Mouse (Mus musculus) limb, embryonic 13.5 days (tissue): ENCODE results near the gene Tbc1d22a. TPM values are rescaled to one million over a fixed set of nuclear protein-coding genes. Genes with fewer than 3 reads are reported as not detected.

Experiments
- ATAC-seq: fragments of 200-750 bp; cut with Nextera tagmentation; 2 replicates; pipeline ENCODE4 v1.8.0; 2017; ENCODE audit warnings: low read depth, moderate number of reproducible peaks, moderate TSS enrichment; ENCODE audit not compliant: low FRiP score
- H3K27ac ChIP-seq: fragments of 300-500 bp; sonication (generic); 2 replicates; pipeline ENCODE4 v1.5.1; 2015; ENCODE audit warnings: inconsistent platforms, mild to moderate bottlenecking, moderate library complexity
- H3K27me3 ChIP-seq: fragments of 300-500 bp; sonication (generic); 2 replicates; pipeline ENCODE4 v1.6.1; 2015; ENCODE audit warnings: mild to moderate bottlenecking, inconsistent platforms
- H3K36me3 ChIP-seq: fragments of 300-500 bp; sonication (generic); 2 replicates; pipeline ENCODE4 v1.6.1; 2015; ENCODE audit warnings: inconsistent platforms, mild to moderate bottlenecking, moderate library complexity
- H3K4me1 ChIP-seq: fragments of 300-500 bp; sonication (generic); 2 replicates; pipeline ENCODE4 v1.6.1; 2015; ENCODE audit warnings: inconsistent platforms
- H3K4me2 ChIP-seq: fragments of 300-500 bp; sonication (generic); replicated peaks from 2 replicates; pipeline ENCODE4 v1.6.1; 2015; ENCODE audit warnings: inconsistent platforms, mild to moderate bottlenecking, moderate library complexity
- H3K4me3 ChIP-seq: fragments of 300-500 bp; sonication (generic); 2 replicates; pipeline ENCODE4 v1.5.1; 2015; ENCODE audit warnings: moderate library complexity, mild to moderate bottlenecking, inconsistent platforms
- H3K9ac ChIP-seq: fragments of 300-500 bp; sonication (generic); 2 replicates; pipeline ENCODE4 v1.6.1; 2015; ENCODE audit warnings: mild to moderate bottlenecking, inconsistent platforms
- H3K9me3 ChIP-seq: fragments of 300-500 bp; sonication (generic); 2 replicates; pipeline ENCODE4 v1.6.1; 2016; ENCODE audit warnings: inconsistent platforms
- WGBS: fragments of 180-500 bp; shearing (Covaris S2); methylation state at CpG from one replicate; pipeline ENCODE4 v1.1.7; 2015; 5-methylcytosine and 5-hydroxymethylcytosine counted together
- polyA plus RNA-seq: library from polyadenylated mRNA; unstranded; fragments of >200 nt; fragmentation: Nextera tagmentation; extraction: Ambion mirVana; gene quantifications from 2 replicates; pipeline ENCODE4 v1.2.1, GENCODE M21; 2015

Tbc1d22a gene
- polyA plus RNA-seq, 1 experiment from 2014 or later = 12.5 TPM

DNA sequence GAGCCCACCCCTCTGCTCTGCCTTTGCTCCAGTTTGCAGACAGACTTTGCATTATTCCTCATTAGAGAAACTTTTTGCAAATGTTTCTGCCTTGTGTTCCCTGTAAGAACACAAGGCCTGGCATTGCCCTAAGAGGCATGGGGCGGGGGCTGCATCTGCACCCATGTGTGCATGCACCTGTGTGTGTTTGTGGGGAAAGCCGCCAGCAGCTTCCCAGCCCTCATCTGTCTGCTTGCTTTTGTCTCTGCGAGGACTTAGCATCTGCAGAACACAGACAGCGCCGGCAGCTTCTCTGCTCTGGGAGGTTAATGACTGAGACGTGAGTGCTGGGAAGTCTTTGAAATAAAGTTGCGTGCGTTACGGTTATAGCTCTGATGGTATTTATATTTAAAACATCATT lies 120.5 kb downstream of the Tbc1d22a start:
- H3K27ac ChIP-seq = no peak overlapping the region
- no peak overlapping the region for H3K4me3 ChIP-seq
- H3K9ac ChIP-seq = no peak overlapping the region
- 78% methylated on average over 9 of the region's 9 CpGs for WGBS
- no peaks in the 10 kb centered on the region for H3K36me3 ChIP-seq
- H3K9me3 ChIP-seq = no peaks in the 10 kb centered on the region
- no peak for ATAC-seq
- no peak overlapping the region for H3K4me2 ChIP-seq
- peaks cover 3% of the 10 kb centered on the region; the same call in 1 of the 2 replicates for H3K27me3 ChIP-seq
- 0 out of 2 replicates have a peak, but pooled peaks cover 9% of the 10 kb centered on the region for H3K4me1 ChIP-seq

DNA sequence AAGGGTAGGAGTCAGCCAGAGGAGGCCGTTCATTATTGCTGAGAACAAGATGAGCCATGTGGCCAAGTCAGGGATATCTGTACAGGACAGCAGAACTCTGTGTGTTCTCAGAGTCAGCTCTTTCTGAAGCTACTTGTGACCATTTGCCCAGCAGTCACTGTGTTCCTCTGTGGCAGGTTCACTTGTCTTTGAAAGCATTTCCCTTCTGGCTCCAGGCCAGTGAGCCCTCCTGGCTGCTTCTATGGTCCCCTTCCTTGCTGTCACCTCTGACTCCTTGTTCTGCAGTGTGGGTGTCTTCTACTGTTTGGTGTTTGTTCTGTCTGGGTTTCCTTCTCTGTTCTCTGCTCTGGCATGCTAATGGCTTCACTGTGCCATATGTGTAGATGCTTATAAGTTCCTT lies 121.5 kb downstream of the Tbc1d22a start:
- Histone ChIP-seq H3K4me2 (no peak overlapping the region), H3K9ac (no peak overlapping the region), H3K27ac (no peak overlapping the region), H3K9me3 (no peaks in the 10 kb centered on the region), H3K36me3 (no peaks in the 10 kb centered on the region), H3K4me1 (0 out of 2 replicates have a peak, but pooled peaks cover 9% of the 10 kb centered on the region), H3K4me3 (no peak overlapping the region), H3K27me3 (peaks cover 4% of the 10 kb centered on the region; the same call in 1 of the 2 replicates)
- WGBS = 59% methylated on average over 1 of the region's 1 CpGs
- no peak for ATAC-seq

DNA sequence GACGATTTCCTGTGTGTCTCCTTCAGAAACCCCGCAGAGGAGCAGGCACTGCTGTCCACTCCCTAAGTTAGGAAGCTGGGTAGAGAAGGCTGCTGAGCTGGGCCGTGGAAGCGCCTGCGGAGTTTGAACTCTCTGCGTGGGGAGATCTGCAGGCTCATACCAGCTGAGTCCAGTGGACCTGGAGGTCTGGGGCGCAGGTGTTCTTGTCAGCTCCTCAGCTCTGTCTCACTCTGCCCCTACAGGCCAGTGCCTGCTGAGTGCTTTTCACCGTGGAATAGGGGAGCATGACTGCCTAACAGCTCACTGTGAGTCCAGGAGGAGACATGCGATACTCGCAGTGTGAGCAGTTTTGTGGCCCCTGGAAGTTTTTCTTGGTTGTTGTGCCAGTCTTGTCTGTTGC lies 123.5 kb downstream of the Tbc1d22a start:
- ATAC-seq = no peak
- WGBS = 71% methylated on average over 10 of the region's 10 CpGs
- Histone ChIP-seq H3K4me2 (no peak overlapping the region), H3K4me3 (no peak overlapping the region), H3K27me3 (peaks cover 23% of the 10 kb centered on the region), H3K9ac (no peak overlapping the region), H3K27ac (no peak overlapping the region), H3K36me3 (no peaks in the 10 kb centered on the region), H3K9me3 (no peaks in the 10 kb centered on the region), H3K4me1 (peaks cover 11% of the 10 kb centered on the region)

DNA sequence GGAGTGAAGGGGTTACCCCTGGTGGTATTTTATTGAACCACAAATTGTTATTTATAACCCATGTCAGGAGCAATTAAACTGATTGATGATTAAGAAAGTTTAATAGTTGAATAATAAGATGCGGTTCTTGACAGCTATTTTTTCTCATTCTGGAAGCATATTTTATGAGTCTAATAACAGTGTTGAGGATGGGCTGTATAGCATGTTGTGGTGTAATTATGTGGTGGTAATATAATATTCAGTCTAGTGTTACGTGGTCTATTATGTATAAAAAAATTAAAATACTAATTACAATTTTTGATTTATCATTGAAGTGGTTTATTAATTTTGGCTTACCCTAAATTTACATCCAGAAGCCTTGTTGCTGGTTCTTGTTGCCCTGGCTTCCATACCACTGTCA lies 125.5 kb downstream of the Tbc1d22a start:
- Histone ChIP-seq H3K27me3 (peaks cover 25% of the 10 kb centered on the region), H3K9me3 (no peaks in the 10 kb centered on the region), H3K9ac (no peak overlapping the region), H3K4me3 (no peak overlapping the region), H3K4me1 (peaks cover 28% of the 10 kb centered on the region), H3K36me3 (no peaks in the 10 kb centered on the region), H3K27ac (no peak overlapping the region), H3K4me2 (no peak overlapping the region)
- WGBS = 55% methylated on average over 2 of the region's 2 CpGs
- ATAC-seq = no peak

DNA sequence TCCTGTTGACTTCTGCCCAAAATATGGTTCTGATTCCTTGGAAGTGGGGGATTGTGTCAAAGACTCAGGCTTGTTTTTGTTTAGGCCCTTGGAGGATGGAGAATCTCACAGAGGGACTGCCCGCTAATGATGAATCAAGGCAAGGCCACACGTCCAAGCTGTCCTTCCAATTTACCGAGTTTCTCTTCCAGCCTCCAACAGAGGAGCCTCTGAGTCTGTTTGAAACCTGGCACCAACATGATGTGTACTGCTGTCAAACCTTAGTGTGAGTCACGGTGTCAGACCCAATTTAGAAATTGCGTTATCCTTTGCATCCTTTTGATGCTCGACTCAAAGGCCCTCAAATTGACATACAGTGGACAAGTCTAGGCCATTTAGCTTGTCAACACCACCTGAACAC lies 126.5 kb downstream of the Tbc1d22a start:
- peaks cover 32% of the 10 kb centered on the region for H3K4me1 ChIP-seq
- 67% methylated on average over 6 of the region's 6 CpGs for WGBS
- H3K27me3 ChIP-seq = peaks cover 29% of the 10 kb centered on the region
- no peak overlapping the region for H3K4me2 ChIP-seq
- H3K27ac ChIP-seq = no peak overlapping the region
- H3K36me3 ChIP-seq = no peaks in the 10 kb centered on the region
- no peak for ATAC-seq
- no peak overlapping the region for H3K4me3 ChIP-seq
- no peaks in the 10 kb centered on the region for H3K9me3 ChIP-seq
- H3K9ac ChIP-seq = no peak overlapping the region

DNA sequence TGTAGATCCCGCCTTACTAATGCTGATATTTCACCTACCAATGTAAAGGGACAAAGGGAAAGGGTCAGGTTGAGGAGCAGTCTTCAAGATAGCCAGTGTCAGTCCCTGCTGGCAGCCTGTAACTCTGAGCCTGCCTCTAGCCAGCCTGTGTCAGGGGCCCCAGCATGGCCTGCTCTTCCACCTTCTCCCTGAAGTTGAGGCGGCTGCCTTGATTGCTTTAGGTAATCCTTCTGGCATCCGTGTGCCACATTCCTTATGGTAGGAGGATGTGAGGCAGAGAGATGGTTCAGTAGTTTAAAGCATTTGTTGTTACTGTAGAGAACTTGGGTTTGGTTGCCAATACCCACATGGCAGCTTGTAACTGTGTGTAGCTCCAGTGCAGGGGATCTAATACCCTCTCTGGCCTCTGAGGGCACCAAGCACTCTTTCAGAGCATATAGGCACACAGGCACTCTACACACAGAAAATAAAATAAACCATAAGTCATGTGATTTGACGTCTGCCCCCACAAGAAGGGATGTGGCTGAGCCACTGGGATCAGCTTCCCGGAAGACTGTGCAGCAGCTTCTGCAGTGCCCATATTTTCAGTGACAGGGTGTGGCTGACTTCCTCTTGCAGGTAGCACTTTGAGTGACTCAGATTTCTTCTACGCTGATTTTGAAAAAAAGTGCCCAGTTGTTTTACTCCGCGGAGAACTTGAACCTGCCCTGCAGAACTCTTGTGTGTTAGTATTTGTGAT lies 128.5 kb downstream of the Tbc1d22a start:
- no peak overlapping the region for H3K4me2 ChIP-seq
- peaks cover 38% of the 10 kb centered on the region for H3K27me3 ChIP-seq
- H3K27ac ChIP-seq = no peak overlapping the region
- ATAC-seq = no peak
- no peaks in the 10 kb centered on the region for H3K9me3 ChIP-seq
- H3K4me1 ChIP-seq = peaks cover 34% of the 10 kb centered on the region
- no peak overlapping the region for H3K4me3 ChIP-seq
- no peak overlapping the region for H3K9ac ChIP-seq
- WGBS = 72% methylated on average over 8 of the region's 8 CpGs
- H3K36me3 ChIP-seq = no peaks in the 10 kb centered on the region

DNA sequence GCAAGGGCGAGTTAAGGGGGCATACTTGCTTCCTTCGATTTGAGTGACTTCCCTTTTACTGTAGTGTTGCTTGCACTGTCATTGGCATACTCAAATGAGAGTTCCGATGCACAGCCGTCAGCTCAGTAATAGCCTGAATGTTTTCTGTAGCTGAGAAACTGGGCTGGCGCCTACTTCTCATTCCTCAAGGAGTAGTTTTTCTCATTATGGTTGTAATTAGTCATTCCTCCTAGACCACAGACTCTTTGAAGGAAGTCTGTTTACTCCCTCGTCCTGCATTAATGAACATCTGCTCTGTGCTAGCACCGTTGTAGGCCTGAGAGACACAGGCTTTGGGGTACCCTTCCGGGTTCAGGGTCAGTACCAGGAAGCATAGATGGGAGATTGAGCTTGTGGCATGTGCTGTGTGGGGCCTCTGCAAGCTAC lies 130.7 kb downstream of the Tbc1d22a start:
- Histone ChIP-seq H3K27ac (no peak overlapping the region), H3K4me3 (no peak overlapping the region), H3K27me3 (peaks cover 38% of the 10 kb centered on the region), H3K9me3 (no peaks in the 10 kb centered on the region), H3K4me1 (peaks cover 34% of the 10 kb centered on the region), H3K36me3 (no peaks in the 10 kb centered on the region), H3K4me2 (no peak overlapping the region), H3K9ac (no peak overlapping the region)
- ATAC-seq = no peak
- WGBS = 32% methylated on average over 8 of the region's 8 CpGs

DNA sequence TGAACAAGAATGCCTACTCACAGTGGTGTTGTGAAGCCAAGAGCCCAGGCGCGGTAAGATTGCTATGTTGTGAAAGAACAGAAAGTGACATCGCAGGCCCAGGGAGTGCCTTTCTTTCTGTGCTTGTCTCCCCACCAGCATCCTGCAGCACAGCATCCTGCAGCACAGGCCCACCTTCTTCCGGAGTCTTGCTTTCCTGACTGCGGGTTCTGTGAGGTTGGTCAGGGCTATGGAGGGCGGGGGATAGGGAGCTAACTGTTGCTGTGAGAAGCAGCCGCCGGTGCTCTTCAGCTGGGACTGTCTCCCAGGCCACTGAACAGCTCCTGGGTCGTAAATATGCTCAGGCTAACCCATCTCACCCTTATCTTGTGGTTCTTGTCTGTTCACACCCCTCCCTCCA lies 131.6 kb downstream of the Tbc1d22a start:
- Histone ChIP-seq H3K4me2 (no peak overlapping the region), H3K36me3 (no peaks in the 10 kb centered on the region), H3K9ac (no peak overlapping the region), H3K27ac (no peak overlapping the region), H3K9me3 (no peaks in the 10 kb centered on the region), H3K27me3 (peaks cover 35% of the 10 kb centered on the region), H3K4me1 (peaks cover 34% of the 10 kb centered on the region), H3K4me3 (no peak overlapping the region)
- WGBS = 45% methylated on average over 9 of the region's 9 CpGs
- ATAC-seq = no peak

DNA sequence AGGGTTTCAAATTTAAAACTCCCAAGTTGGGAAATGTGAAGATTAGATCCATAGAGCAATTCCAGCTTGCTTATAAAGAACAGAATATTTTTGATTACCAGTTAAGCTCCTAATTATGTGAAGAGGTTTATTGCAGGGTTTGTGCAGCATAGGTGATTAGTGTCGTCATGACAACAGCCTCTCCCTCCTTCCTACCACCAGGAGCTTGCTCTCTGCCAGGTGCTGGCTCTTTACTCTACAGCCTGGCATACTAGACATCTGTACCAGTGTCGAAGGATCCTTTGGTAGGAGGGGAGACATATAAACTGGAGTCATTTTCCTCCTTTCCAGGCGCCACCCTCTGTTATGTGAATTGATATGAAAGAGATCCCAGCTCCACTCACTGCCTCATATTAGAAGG lies 132.3 kb downstream of the Tbc1d22a start:
- no peak overlapping the region for H3K9ac ChIP-seq
- WGBS = 52% methylated on average over 3 of the region's 3 CpGs
- H3K36me3 ChIP-seq = no peaks in the 10 kb centered on the region
- H3K4me2 ChIP-seq = no peak overlapping the region
- H3K27ac ChIP-seq = no peak overlapping the region
- H3K4me3 ChIP-seq = no peak overlapping the region
- peaks cover 34% of the 10 kb centered on the region for H3K4me1 ChIP-seq
- H3K9me3 ChIP-seq = no peaks in the 10 kb centered on the region
- no peak for ATAC-seq
- peaks cover 29% of the 10 kb centered on the region for H3K27me3 ChIP-seq

DNA sequence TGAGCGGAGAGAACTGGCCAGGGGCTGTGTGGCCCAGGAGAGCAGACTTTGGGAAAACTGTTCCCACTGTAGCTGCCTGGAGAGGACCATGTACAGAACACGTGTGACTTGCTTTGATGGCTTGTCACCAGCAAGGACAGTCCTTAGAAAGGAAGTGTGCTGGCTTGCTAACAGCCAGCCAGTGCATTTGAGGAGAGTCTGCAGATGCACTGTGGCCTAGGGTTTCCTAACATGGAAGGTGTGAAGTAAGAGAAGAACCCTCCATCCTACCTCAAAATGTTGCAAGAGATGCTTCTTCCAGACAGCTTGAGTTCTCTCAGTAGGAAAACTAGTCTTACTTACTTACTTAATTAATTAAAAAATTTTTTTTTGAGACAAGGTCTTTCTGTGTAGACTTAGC lies 140.7 kb downstream of the Tbc1d22a start:
- H3K27me3 ChIP-seq = no peaks in the 10 kb centered on the region
- WGBS = 77% methylated on average over 2 of the region's 2 CpGs
- ATAC-seq = no peak
- no peak overlapping the region for H3K9ac ChIP-seq
- H3K4me2 ChIP-seq = no peak overlapping the region
- H3K36me3 ChIP-seq = no peaks in the 10 kb centered on the region
- no peak overlapping the region for H3K4me3 ChIP-seq
- H3K27ac ChIP-seq = no peak overlapping the region
- H3K9me3 ChIP-seq = no peaks in the 10 kb centered on the region
- no peaks in the 10 kb centered on the region for H3K4me1 ChIP-seq

DNA sequence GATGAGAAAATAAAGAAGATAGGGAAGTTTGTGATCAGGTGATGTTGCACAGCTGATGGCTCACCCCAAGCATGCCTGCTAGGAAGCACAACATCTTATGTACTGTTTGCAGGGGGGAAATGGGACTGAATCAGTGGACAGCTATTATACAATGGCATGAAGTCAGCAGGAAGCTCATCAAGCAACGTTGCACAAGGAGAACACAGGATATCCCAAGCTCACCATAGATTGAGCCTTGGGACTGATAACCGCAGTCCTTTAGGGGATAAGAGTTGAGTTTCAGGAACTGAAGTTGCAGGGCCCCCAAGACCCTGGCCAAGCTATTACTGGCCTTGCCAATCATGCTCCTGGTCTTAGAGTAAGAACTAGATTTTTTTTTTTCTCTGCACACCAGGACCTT lies 141.6 kb downstream of the Tbc1d22a start:
- Histone ChIP-seq H3K9ac (no peak overlapping the region), H3K27me3 (no peaks in the 10 kb centered on the region), H3K4me2 (no peak overlapping the region), H3K27ac (no peak overlapping the region), H3K9me3 (no peaks in the 10 kb centered on the region), H3K36me3 (no peaks in the 10 kb centered on the region), H3K4me3 (no peak overlapping the region), H3K4me1 (no peaks in the 10 kb centered on the region)
- ATAC-seq = no peak
- 77% methylated on average over 2 of the region's 2 CpGs for WGBS

DNA sequence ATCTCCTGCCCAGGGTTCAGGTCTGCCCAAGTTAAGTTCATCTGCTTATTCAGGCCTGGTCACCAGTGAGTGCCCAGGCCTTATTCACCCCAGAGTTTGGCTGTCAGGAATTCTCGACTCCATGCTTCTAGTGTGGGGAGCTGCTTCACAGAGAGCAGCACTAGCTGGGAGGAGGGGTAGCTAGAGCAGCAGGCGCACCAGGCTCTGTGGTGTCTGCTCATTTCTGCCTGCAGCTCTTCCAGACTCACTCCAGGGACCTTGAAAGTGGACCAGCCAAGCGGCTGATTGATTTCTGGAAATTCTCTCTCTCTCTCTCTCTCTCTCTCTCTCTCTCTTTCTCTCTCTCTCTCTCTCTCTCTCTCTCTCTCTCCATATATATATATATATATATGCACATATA lies 146.1 kb downstream of the Tbc1d22a start:
- Histone ChIP-seq H3K9me3 (no peaks in the 10 kb centered on the region), H3K27me3 (no peaks in the 10 kb centered on the region), H3K4me3 (no peak overlapping the region), H3K27ac (no peak overlapping the region), H3K36me3 (no peaks in the 10 kb centered on the region), H3K4me2 (no peak overlapping the region), H3K9ac (no peak overlapping the region), H3K4me1 (0 out of 2 replicates have a peak, but pooled peaks cover 9% of the 10 kb centered on the region)
- no peak for ATAC-seq
- 60% methylated on average over 3 of the region's 3 CpGs for WGBS
